Mouse (Mus musculus) frontal cortex, adult (tissue): ENCODE measurements around the gene D430041D05Rik.

Experiments
- ATAC-seq: cut with Nextera tagmentation; 2 replicates; pipeline ENCODE4 v1.9.2; 2017; ENCODE audit warnings: mild to moderate bottlenecking, moderate library complexity, mixed read lengths; ENCODE audit not compliant: low TSS enrichment

Gene D430041D05Rik

DNA sequence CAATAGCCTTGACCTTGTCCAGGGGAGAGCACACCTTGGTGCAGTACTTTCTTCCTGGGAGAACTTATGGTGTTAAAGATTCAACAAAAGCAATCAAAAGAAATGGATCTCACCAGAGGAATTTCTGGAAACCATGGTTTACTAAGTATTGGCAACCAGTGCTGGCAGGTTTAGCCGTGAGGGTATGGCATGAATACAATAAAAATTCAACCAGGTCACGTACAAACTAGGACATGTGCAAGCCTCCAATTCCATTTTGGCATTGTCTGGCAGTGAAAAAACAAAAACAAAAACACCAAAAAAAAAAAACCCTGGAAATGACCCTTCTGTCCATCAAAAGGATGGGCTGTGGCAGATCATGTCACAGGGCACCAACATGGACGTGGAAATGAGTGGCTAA, 256.9 kb downstream of the D430041D05Rik start:
- no peak for ATAC-seq

DNA sequence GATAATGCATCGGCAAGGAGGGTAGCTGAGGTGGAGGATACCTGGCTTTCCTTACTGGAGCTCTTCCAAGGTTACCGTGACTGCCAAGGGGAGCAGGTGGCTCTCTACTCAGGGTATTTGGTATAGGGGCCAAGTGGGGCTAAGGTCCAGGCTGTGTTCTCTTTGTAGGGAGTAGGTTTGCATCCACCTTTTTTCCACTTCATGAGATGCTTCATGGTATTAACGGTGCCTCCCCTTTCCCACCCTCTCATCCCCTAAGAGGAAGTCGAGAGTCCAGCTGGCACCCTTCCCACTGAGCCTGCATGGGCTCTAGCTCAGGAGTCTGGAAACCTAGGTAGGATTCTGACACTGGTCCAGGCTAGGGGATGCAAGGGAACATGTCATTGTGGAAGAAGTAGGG, 257.5 kb downstream of the D430041D05Rik start:
- ATAC-seq: no peak

- no peak for ATAC-seq
These were observed 260.0 kb downstream of the D430041D05Rik start for GRCm38 (mm10) chr2:104150608-104151397.

DNA sequence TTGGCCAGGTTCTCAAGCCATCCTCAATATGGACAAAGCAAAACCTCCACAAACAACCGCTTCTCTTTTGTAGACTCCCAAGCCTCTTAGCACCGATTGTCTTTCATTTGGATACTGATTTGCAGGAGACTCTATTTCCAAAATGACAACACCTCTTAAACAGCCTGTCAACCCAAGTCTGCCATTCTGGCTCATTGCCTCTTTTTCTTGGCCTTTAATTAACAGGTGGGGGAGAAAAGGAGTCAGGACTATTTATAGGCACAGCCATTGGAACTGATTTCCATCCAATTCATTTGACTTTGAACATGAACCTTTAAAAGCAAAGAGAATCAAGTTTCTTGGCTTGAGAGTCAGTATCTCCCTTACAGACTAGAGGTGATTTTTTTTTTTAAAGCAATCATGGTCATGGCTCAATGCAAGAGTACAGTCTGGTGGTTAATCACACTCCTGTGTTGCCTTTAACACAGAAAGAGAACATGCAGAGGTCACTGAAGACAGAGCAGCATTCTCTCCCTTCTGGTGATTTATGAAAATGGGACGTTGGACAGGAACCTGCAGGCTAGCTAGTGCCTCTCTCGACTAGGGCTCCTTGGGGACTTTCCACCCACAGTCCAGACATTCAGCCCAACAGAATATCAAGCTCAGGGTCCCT, 262.8 kb downstream of the D430041D05Rik start:
- no peak for ATAC-seq

DNA sequence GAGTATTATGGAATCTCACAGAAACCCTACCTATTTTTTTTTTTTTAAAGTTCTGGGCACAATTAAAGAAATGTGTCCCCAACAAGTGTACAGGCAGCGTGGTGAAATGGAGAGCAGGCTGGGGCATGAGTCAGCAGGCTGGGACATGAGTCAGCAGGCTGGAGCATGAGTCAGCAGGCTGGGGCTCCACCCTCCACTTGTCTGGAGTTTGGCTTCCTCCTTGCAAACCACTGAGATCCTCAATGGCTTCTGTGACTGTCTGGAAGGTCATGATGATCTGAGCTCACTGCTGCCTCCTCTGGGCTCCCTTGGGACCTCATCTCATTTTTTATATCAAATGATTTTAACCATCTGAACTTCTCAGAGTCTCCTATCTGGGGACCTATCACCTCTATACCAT, 264.8 kb downstream of the D430041D05Rik start:
- peak; percentile 69 for ATAC-seq

- ATAC-seq: no peak
These were observed 266.8 kb downstream of the D430041D05Rik start for GRCm38 (mm10) chr2:104144004-104144403.

GRCm38 (mm10) chr2:104142140-104142539, 268.7 kb downstream of the D430041D05Rik start:
- no peak for ATAC-seq

GRCm38 (mm10) chr2:104135920-104136319, 274.9 kb downstream of the D430041D05Rik start:
- ATAC-seq: no peak

GRCm38 (mm10) chr2:104134150-104135056, 276.4 kb downstream of the D430041D05Rik start:
- ATAC-seq: peak; percentile 74

- no peak for ATAC-seq
These were observed 277.6 kb downstream of the D430041D05Rik start for GRCm38 (mm10) chr2:104133042-104133810.

DNA sequence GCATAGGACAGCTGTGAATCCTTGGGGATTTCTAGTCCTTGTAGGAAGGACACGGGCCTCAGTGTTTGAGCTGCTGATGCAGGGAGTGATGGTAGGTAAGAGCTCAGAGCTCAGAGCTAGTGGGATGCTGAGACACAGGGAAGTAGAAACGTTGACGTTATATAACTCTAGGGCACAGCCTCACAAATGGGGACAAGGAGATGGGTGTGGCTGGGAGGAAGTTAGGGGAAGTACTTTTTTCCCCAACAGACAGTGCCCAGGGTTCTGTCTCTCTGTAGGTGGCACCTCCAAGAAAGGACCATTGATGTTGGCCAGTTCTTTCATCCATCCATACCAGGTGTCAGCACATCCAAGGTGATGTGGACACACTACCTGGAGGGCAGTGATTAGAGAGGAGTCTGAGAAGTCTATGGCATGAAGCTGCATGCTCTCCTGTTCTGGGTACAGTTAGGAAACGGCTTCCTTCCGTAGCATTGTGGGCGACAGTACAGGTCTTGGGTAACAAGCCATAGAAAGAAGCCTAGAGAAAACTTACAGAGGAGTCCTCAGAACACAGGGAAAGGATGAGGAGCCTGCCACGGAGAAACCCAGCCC, 278.4 kb downstream of the D430041D05Rik start:
- ATAC-seq: no peak

DNA sequence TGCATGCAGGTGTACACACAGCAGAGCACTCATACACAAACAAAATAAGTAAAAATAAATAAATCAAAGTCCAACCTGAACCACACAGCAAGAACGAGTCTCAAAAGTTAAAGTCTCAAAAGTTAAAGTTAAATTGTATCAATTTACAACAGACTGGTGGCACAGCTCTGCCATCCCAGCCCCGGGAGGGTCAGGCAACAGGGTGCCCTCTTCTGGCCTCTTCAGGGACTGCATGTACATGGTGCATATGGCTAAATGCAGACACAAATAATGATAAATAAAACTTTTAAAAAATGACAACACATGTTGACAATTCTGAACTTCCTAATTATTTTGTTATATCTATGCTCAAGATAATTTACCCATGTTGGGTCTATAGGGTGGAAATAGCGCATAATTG, 279.8 kb downstream of the D430041D05Rik start:
- ATAC-seq: no peak

GRCm38 (mm10) chr2:104130165-104130564, 280.6 kb downstream of the D430041D05Rik start:
- peak; percentile 80 for ATAC-seq

DNA sequence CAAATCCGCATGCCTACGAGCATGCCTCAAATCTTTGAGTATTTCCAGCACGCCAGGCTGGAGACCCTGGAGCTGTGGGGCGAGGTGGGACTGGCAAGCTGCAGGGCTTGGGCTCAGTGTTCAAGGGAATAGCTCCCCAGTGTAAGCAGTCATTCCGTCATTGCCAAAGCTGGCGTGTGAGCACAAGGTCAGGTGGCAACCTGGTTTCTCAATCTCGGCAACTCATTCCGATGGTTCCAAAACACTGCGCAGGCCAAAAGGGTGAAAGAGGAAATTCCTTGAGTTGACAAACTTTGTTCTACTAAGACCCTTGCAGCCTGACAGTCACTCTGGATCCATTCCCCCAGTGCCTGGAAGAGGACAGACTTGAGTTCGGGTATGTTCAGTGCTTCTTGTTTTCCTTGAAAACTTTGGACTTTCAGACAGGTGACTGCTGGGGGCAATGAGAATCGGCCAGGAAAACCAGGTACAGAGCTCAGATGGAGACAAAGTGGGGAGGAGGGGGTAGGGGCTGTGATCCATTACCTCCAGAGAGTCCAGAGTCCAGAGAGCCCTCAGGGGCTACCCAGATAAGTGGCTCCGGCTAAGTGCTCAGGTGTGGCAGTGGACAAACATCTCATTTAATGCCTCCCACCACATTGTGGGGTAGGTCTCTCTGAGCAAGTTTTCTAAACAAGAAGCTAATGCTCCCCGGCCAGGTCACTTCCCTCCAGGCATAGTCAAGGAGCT, 281.8 kb downstream of the D430041D05Rik start:
- ATAC-seq: no peak

DNA sequence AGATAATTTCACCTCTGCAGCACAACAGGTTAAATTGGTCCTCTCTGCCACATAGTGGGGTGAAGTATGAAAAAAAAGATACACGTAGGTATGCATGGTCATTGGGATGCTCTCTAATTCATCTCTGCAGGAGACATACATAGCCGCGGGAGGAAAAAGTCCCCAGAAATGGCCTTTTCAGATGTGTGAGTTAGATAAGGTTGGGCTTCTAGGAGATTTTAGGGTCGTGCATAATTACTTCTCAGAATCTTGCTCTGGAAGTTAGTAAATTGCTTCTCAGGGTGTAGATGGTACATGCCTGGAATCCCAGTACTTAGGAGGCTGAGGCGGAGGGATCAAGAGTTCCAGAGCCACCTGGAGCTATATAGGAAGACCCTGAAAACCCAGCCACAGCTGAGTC, 286.7 kb downstream of the D430041D05Rik start:
- no peak for ATAC-seq

DNA sequence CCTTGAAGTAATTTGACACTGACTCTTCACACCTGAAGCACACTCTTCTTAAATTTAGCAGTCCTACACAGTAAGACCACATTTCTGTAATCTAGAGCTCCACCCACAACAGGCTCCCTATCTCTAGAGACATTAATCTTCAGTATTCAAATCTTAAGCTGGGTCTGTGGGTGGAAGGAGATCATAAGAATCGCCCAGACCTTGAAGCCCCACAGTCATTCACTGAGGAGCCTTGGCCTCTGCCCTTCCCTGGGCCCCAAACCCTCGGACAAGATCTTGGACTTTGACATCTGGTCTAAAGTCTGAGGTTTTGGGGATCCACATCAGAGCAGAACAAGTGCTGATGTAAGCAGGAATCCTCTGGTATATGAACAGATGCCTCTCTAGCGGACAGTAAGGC, 287.3 kb downstream of the D430041D05Rik start:
- no peak for ATAC-seq

- ATAC-seq: peak; percentile 90
These were observed 288.1 kb downstream of the D430041D05Rik start, which contains the start of gene A930018P22Rik for GRCm38 (mm10) chr2:104122505-104123378. A930018P22Rik (plus strand) TSS chr2:104122769.

DNA sequence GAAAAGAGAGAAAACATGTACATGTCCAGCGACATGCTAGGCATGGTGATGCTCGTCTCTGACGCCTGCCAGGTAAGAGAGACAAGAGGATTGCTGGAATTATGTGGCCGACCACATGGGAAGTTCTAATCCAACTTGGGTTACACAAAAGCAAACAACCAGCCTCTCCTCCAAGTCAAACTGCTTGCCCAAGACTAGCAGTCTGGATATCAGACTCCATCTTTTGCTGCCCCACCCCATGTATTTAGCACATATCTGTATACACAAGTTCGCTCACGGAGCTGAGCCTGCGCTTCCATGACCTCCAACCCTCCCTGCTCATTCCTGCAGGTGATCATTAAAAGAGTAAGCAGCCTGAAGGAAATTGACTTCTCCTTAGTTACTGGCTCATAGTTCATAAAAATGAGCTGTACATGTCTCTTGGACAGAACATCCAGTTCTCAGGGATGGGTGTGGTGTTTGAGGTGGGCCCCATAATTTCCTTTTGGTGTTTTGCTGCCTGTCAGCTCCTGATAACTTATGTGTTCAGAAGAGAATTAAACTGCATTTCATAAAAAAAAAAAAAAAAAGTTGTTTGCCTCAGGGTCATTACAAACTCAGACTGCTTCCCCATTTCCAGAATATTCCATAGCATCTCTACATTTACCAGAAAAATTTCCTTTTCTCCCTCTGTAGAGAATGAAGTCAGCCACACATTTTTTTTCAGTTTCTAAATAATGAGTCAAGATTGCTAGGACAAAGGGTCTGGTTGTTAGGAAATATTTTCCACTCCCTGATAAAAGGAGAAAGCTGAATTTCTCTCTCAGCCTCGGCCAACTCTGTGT, 288.9 kb downstream of the D430041D05Rik start:
- ATAC-seq: no peak
